Mouse (Mus musculus) heart, postnatal 0 days (tissue): ENCODE data around the gene Tcl1b2.

Experiments used
- CTCF ChIP-seq: IDR thresholded peaks from 2 replicates; pipeline ENCODE4 v1.5.1; 2016; ENCODE audit warnings: antibody characterized with exemption, control low read depth, low read depth
- EP300 ChIP-seq: IDR thresholded peaks from 2 replicates; pipeline ENCODE4 v1.6.1; 2016; ENCODE audit warnings: antibody characterized with exemption, low read depth

DNA sequence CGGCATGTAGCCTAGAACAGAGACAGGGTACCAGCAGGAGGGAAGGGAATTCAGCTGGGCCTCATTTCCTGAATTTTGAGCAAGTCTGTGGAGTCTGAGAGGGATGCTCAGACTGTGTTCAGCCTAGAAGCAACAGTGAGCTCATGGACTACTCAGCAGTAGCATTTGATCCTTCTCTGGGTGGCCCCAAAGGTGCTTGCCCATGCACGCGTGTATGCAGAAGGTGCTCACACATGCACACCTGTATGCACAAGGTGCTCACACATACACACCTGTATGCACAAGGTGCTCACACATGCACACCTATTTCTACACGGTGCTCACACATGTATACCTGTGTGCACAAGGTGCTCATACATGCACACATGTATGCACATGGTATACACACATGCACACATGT lies 37.0 kb upstream of the Tcl1b2 start:
- no peak for TF ChIP-seq CTCF
- no peak for TF ChIP-seq EP300
